Mouse (Mus musculus) liver, postnatal 0 days (tissue): ENCODE results near the gene Adamts16.

Source experiments
- CTCF ChIP-seq: sonication (generic); IDR thresholded peaks from 2 replicates; pipeline ENCODE4 v1.5.1; 2016; ENCODE audit warnings: antibody characterized with exemption, low read depth
- EP300 ChIP-seq: IDR thresholded peaks from 2 replicates; pipeline ENCODE4 v1.6.1; 2016; ENCODE audit warnings: antibody characterized with exemption, low read depth, mild to moderate bottlenecking

GRCm38 (mm10) chr13:70740281-70741240 is 101.0 kb downstream of the Adamts16 start:
- TF ChIP-seq CTCF (no peak), EP300 (no peak)
